Mouse (Mus musculus): ENCODE measurements around the gene Ctnnal1.

Gene Ctnnal1

GRCm38 (mm10) chr4:56801907-56802668 is 62.9 kb downstream of the Ctnnal1 start, which contains the start of the genes Elp1 and Fam206a:
TSS of gene Elp1 (minus strand) at chr4:56802331.
TSS of gene Fam206a (plus strand) at chr4:56802345.
- peak; percentile 93 for DNase-seq

- DNase-seq: peak; percentile 45
Measured at GRCm38 (mm10) chr4:56791373-56791772, 73.6 kb downstream of the Ctnnal1 start.

- no peak for DNase-seq
Measured at GRCm38 (mm10) chr4:56771065-56771464, 93.9 kb downstream of the Ctnnal1 start.

GRCm38 (mm10) chr4:56768913-56769312 is 96.1 kb downstream of the Ctnnal1 start:
- no peak for DNase-seq

DNA sequence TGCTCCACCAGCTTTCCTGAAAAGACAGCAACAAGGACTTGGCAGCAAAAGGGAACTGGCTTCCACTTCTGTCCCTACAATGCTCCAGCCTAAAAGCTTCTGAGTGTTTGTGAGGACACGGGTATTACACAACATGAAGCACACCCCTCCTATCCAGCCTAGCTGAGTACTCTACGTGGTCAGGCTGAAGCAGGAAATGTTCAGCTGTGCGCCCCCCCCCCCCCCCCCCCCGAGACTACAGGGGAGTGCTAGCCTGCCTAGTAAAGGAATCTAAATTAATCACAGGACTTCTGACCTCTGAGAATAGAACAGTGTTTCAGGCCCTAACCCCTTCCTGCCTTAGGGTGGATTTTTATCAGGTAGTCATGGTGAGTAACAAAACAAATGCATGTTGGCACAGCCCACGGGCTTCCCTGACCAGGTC is 97.1 kb downstream of the Ctnnal1 start:
- DNase-seq: no peak

All from embryo, embryonic 11 days (tissue).